Mouse (Mus musculus) testis, adult 2 months (tissue): Measurements from ENCODE around the gene Nol11.

Source experiments
- CTCF ChIP-seq: fragments of 200-500 bp; IDR thresholded peaks from 2 replicates; pipeline ENCODE4 v1.5.1; 2012; ENCODE audit warnings: low read depth, mild to moderate bottlenecking, inconsistent platforms, low read length, moderate library complexity; ENCODE audit not compliant: control insufficient read depth, insufficient read depth, insufficient replicate concordance
- POLR2A ChIP-seq: fragments of 200-500 bp; IDR thresholded peaks from 2 replicates; pipeline ENCODE4 v1.6.1; 2012; ENCODE audit warnings: low read depth, mild to moderate bottlenecking, inconsistent platforms, low read length, moderate library complexity; ENCODE audit not compliant: control insufficient read depth

DNA sequence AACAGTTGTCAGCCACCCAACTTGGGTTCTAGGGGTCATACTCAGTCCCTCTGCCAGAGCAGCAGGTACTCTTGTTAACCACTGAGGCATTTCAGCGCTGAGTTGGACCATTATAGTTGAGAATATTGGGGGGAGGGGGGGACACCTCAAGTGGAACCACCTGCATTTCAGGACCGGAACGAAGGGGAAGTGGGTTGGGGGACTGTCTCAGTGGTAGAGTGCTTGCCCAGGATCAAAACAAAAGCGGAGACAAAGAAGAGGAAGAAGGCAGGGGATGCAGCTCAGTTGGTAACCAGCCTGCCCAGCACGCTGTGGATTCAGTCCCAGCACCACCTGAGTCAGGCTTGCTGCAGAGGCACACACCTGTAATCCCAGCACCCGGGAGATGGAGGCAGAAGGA lies 48.4 kb downstream of the Nol11 start:
- TF ChIP-seq CTCF (no peak), POLR2A (no peak)
